In genomic region chr12:111425258-111425657, GRCm38 (mm10) we compare ENCODE assay signal across 8 mouse cellular contexts. TPM values are rescaled to one million over a fixed set of nuclear protein-coding genes. Genes with fewer than 3 reads are reported as not detected.
DNase-seq lines count a peak whose midpoint lies in the region; ATAC-seq and TF ChIP-seq lines count a peak whose summit lies in the region.

No protein-coding gene starts in this region.

- peak overlapping the region; percentile 22 for H3K4me2 ChIP-seq in forebrain, embryonic 13.5 days

- no peak overlapping the region for H3K9ac ChIP-seq in forebrain, embryonic 13.5 days

- no peak overlapping the region for H3K27ac ChIP-seq in forebrain, embryonic 13.5 days
- no peak overlapping the region for H3K27ac ChIP-seq in layer of hippocampus, adult 2 months

- no peaks in the 10 kb centered on the region for H3K36me3 ChIP-seq in E14TG2a.4 (ENCODE audit: insufficient read depth, low read length)
- H3K36me3 ChIP-seq in forebrain, embryonic 13.5 days (ENCODE audit: poor library complexity, severe bottlenecking): no peaks in the 10 kb centered on the region

- DNase-seq in c-Kit-negative CD71-positive TER-119-positive erythroid progenitor cells, embryonic 14.5 days (ENCODE audit: low read depth, low spot score): peak; percentile 54
- DNase-seq in layer of hippocampus, adult 2 months (ENCODE audit: low spot score in 2 of 2): peak; percentile 45 to 75
- peak; percentile 94 for DNase-seq in lung, postnatal 10 days
- DNase-seq in ovary, postnatal 36 days (ENCODE audit: low spot score): peak; percentile 83
- peak; percentile 88 for DNase-seq in thymus, postnatal 4 days

- H3K4me1 ChIP-seq in E14TG2a.4 (replicated peaks; ENCODE audit: low read depth, low read length): peaks cover 63% of the 10 kb centered on the region
- peaks cover 37% of the 10 kb centered on the region for H3K4me1 ChIP-seq in forebrain, embryonic 13.5 days

- 4% methylated on average over 15 of the region's 15 CpGs for WGBS in forebrain, embryonic 13.5 days

- TF ChIP-seq CTCF in E14TG2a.4 (conservative IDR thresholded peaks at IDR 0.05; ENCODE audit: low read length): peak; percentile 60
- peak; percentile 85 for TF ChIP-seq CTCF in layer of hippocampus, adult 2 months (conservative IDR thresholded peaks at IDR 0.05)

- H3K9me3 ChIP-seq in E14TG2a.4 (ENCODE audit: low read length): no peaks in the 10 kb centered on the region
- no peaks in the 10 kb centered on the region for H3K9me3 ChIP-seq in forebrain, embryonic 13.5 days (replicated peaks)

- no peak; the same call in 1 of the 2 replicates for ATAC-seq in forebrain, embryonic 13.5 days
- ATAC-seq in hematopoietic stem cell, adult 5-6 weeks (replicated peaks in 1 of 2; ENCODE audit: insufficient read depth in 1 of 2, low FRiP score in 2 of 2, low TSS enrichment in 1 of 2, low read depth in 1 of 2, poor library complexity in 2 of 2, severe bottlenecking in 2 of 2): peak; percentile 39 to 49; a peak in 2 of 4 replicates

- H3K4me3 ChIP-seq in E14TG2a.4 (replicated peaks; ENCODE audit: low read length): no peak overlapping the region
- H3K4me3 ChIP-seq in forebrain, embryonic 13.5 days: no peak overlapping the region
- no peak overlapping the region for H3K4me3 ChIP-seq in layer of hippocampus, adult 2 months

- peaks cover 98% of the 10 kb centered on the region for H3K27me3 ChIP-seq in E14TG2a.4 (ENCODE audit: insufficient read depth, low read length)
- H3K27me3 ChIP-seq in forebrain, embryonic 13.5 days: peaks cover 91% of the 10 kb centered on the region

RNA-seq across cellular contexts. Expression of gene Exoc3l4, which starts 8.4 kb away (rescaled TPM):
- 1.2 and 2.3 TPM in 2 replicates for polyA plus RNA-seq in forebrain, embryonic 13.5 days (2015; fragmentation: Nextera tagmentation; extraction: Ambion mirVana)
- 0.19 and 0.79 TPM in 2 replicates for total RNA-seq in hematopoietic stem cell, adult 5-6 weeks (2017)
- 1 to 10 TPM; 4.5 to 6.3 TPM for total RNA-seq in layer of hippocampus, adult 2 months (2021)

RNA-seq across cellular contexts. Expression of gene Tnfaip2, which starts 17.0 kb away (rescaled TPM):
- polyA plus RNA-seq in forebrain, embryonic 13.5 days (2015; fragmentation: Nextera tagmentation; extraction: Ambion mirVana): 0.60 and 1.2 TPM in 2 replicates
- 15.1 and 39.1 TPM in 2 replicates for total RNA-seq in hematopoietic stem cell, adult 5-6 weeks (2017)
- total RNA-seq in layer of hippocampus, adult 2 months (2021): under 1 TPM; 0.59 to 0.76 TPM

RNA-seq across cellular contexts. Expression of gene Lbhd2, which starts 18.6 kb away (rescaled TPM):
- 0.35 and 1.0 TPM in 2 replicates for polyA plus RNA-seq in forebrain, embryonic 13.5 days (2015; fragmentation: Nextera tagmentation; extraction: Ambion mirVana)
- total RNA-seq in hematopoietic stem cell, adult 5-6 weeks (2017): not detected in 2 replicates
- total RNA-seq in layer of hippocampus, adult 2 months (2021): 1 to 10 TPM; 1.2 to 1.4 TPM

RNA-seq across cellular contexts. Expression of gene Cdc42bpb, which starts 47.7 kb away (rescaled TPM):
- polyA plus RNA-seq in forebrain, embryonic 13.5 days (2015; fragmentation: Nextera tagmentation; extraction: Ambion mirVana): 25.1 and 34.0 TPM in 2 replicates
- total RNA-seq in hematopoietic stem cell, adult 5-6 weeks (2017): 7.2 and 8.0 TPM in 2 replicates
- 100 to 1,000 TPM; 113 to 122 TPM for total RNA-seq in layer of hippocampus, adult 2 months (2021)
